Mouse (Mus musculus): ENCODE results near the gene Tns1. TPM values are rescaled to one million over a fixed set of nuclear protein-coding genes. Genes with fewer than 3 reads are reported as not detected.
"Not testable (repeated sequence)": the region's sequence is repeated elsewhere in the genome, so short reads cannot be mapped to it uniquely, and the experiment has no call there.

The Tns1 gene
- total RNA-seq, 1 experiment from 2014 or later, result 1.9 TPM

- ATAC-seq (replicated peaks; ENCODE audit: insufficient number of reproducible peaks, low FRiP score, low TSS enrichment, poor library complexity, severe bottlenecking), result not testable (repeated sequence)
Measured at GRCm38 (mm10) chr1:73895451-73895850, 228.8 kb downstream of the Tns1 start.

- no peak for ATAC-seq (replicated peaks; ENCODE audit: insufficient number of reproducible peaks, low FRiP score, low TSS enrichment, poor library complexity, severe bottlenecking)
Measured at GRCm38 (mm10) chr1:73880731-73881130, 243.5 kb downstream of the Tns1 start.

- no peak for ATAC-seq (replicated peaks; ENCODE audit: insufficient number of reproducible peaks, low FRiP score, low TSS enrichment, poor library complexity, severe bottlenecking)
Measured at GRCm38 (mm10) chr1:73875676-73876218, 248.5 kb downstream of the Tns1 start.

- ATAC-seq (replicated peaks; ENCODE audit: insufficient number of reproducible peaks, low FRiP score, low TSS enrichment, poor library complexity, severe bottlenecking), result no peak
Measured at GRCm38 (mm10) chr1:73864314-73864713, 259.9 kb downstream of the Tns1 start.

GRCm38 (mm10) chr1:73863074-73863431, 261.2 kb downstream of the Tns1 start:
- no peak for ATAC-seq (replicated peaks; ENCODE audit: insufficient number of reproducible peaks, low FRiP score, low TSS enrichment, poor library complexity, severe bottlenecking)

DNA sequence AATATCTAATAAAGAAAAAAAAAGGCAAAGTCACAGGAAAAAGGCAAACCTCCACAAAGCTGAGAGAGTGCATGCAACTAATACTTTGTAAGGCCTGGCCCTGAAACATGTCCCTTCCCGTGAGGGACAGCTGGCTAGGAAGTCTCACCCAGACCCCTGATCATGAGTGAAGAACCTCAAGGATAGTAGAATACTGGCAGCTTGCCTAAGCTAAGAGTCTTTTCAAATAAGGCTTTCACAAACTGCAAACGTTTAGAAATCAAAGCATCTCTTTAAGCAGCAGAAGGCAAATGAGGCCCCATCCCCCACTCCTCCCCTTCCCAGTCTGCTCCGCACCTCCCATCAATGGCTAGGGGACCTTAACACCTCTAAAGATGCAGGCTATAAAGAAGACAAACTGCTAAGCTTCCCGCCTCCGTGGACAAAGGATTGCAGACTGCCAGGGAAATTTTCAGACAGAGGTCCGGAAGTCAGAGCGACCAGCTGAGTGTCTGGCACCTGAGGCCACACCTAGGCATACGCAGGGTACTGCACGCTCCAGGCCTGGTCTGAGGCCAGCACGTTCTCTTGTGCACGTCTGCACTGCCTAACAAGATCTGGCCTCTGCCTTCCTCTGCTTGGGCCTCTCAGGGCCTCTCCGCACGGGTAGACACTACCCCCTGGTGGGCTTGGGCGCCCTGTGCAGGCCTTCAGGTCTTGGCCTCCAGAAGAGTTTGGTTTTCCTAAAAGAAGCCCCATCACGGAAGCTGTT, 261.8 kb downstream of the Tns1 start:
- ATAC-seq (replicated peaks; ENCODE audit: insufficient number of reproducible peaks, low FRiP score, low TSS enrichment, poor library complexity, severe bottlenecking), result no peak

DNA sequence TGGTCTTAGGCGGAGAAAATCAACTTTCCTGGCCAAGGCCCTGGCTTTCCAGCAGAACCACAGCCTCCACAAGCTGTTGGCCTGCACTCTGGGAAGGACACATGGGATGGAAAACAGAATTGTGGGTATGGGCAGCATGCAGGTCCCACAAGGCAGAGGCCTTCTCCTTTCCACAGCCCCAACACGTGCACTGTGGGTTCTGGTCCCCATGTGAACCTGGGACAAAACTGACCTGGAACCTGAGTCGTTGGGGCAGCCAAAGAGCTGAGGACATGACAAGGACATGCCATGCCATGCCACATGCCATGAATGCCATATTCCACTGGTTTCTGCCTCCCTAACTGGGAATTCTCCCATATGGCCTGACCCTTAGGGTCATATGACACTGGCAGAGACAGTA, 263.8 kb downstream of the Tns1 start:
- ATAC-seq (replicated peaks; ENCODE audit: insufficient number of reproducible peaks, low FRiP score, low TSS enrichment, poor library complexity, severe bottlenecking), result no peak

Other genes starting within 250 kb of the Tns1 start
- 2.6 TPM in 1 of 3 replicates, not detected in the others for gene Rufy4, start 1.1 kb upstream of the Tns1 start, total RNA-seq (2017)
- gene Cxcr2, start 29.5 kb upstream of the Tns1 start, total RNA-seq (2017), result 3.5 to 10.4 TPM (median 7.4 TPM) in 3 replicates
- not detected in 3 replicates for gene Cxcr1, start 70.2 kb upstream of the Tns1 start, total RNA-seq (2017)
- gene Arpc2, start 111.6 kb upstream of the Tns1 start, total RNA-seq (2017), result 755 to 1,060 TPM (median 1,019 TPM) in 3 replicates
- gene Gpbar1, start 154.1 kb upstream of the Tns1 start, total RNA-seq (2017), result not detected in 3 replicates
- 105 to 159 TPM (median 131 TPM) in 3 replicates for gene Aamp, start 160.3 kb upstream of the Tns1 start, total RNA-seq (2017)
- gene Pnkd, start 160.5 kb upstream of the Tns1 start, total RNA-seq (2017), result 14.7 to 18.6 TPM (median 17.1 TPM) in 3 replicates
- gene Tmbim1, start 181.2 kb upstream of the Tns1 start, total RNA-seq (2017), result 15.8 to 20.8 TPM (median 19.0 TPM) in 3 replicates
- 0.29 to 3.3 TPM (median 0.96 TPM) in 3 replicates for gene Catip, start 237.7 kb upstream of the Tns1 start, total RNA-seq (2017)